Mouse (Mus musculus): ENCODE results near the gene Cnot1.

Gene Cnot1

GRCm38 (mm10) chr8:95741732-95742131 is 65.5 kb downstream of the Cnot1 start:
- no peak for DNase-seq (ENCODE audit: low spot score in 2 of 2)

DNA sequence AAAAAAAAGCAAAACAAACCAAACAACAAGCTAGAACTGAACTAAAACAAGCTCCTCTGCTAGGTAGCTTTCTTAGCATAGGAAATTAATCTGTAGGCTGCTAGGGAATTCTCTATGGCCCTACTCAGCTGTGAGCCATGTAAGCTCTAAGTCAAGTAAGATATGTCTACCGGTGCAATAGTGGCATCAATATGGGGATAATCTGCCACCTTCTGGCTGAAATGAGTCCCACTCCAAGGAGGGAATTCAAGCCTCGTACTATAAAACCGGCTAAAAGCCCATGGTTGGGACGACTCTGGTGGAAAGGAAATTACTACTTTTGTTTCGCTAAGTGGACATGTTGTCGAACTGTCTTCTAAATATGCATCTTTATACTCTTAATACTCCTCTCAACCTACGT is 68.7 kb downstream of the Cnot1 start:
- DNase-seq (ENCODE audit: low spot score in 2 of 2) = no peak

GRCm38 (mm10) chr8:95727625-95728024 is 79.6 kb downstream of the Cnot1 start:
- DNase-seq (ENCODE audit: low spot score in 2 of 2) = no peak

DNA sequence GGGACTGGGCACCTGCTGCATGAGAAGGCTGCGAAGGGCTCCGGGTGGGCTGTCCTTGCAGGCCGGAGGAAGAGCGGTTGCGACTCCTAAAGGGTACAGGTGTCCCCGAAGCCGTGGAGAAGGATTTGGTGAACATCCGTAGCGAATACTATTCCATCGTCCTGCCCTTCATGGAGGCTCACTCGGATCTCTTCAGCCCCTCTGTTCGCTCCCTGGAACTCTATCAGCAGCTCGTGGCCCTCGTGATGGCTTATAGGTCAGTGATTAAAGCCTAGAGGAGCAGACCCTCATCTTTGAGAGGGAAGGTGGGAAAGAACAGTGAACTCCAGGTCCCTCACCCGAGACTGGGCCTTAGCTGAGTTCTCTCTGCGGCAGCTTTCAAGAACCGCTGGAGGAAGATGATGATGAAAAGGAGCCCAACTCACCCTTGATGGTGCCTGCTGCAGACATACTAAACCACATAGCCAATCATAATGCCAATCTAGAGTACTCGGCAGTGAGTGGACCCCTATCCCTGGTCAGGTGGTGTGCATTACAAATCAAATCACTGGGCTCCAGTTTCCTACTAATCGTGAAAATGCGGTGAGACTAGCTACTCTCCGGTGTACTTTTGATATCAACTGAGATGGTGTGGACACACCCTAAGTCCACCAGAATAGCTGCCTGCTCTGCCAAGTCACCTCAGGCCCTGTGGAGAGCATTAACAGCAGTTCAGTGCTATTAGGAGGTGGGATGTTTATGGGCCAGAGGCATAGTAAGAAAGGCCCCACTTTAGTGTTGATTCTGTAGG is 90.5 kb downstream of the Cnot1 start:
- no peak for DNase-seq (ENCODE audit: low spot score in 2 of 2)

GRCm38 (mm10) chr8:95715676-95716531 is 91.4 kb downstream of the Cnot1 start, which contains the start of gene Setd6:
TSS of gene Setd6 (plus strand) at chr8:95715881.
- DNase-seq (ENCODE audit: low spot score in 2 of 2) = peak; percentile 87 to 88

DNA sequence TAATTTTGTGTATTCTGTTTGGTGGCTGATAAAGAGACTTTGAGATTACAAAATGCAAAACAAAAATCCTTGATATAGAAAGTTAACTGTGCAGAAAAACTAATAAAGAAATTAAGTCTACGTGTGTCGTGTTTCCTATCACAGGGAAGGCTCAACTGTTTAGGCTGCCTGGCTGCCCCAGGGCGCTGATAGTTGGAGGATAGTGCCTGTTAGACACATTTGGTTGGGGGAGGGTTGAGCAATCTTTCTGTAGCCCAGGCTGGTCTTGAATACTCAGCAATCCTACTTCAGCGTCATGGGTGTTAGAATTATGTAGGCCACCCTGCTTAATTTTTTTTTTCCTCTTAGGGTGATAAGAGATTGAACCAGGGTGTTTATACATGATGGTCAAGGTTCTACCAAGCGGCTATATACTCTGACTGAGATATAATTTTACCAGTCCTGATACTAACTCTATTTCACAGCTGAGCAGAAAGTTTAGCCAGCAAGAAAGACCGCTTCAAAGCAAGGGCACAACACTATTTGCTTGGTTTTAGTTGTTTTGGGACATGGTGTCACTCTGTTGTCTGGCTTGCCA is 92.3 kb downstream of the Cnot1 start:
- no peak for DNase-seq (ENCODE audit: low spot score in 2 of 2)

DNA sequence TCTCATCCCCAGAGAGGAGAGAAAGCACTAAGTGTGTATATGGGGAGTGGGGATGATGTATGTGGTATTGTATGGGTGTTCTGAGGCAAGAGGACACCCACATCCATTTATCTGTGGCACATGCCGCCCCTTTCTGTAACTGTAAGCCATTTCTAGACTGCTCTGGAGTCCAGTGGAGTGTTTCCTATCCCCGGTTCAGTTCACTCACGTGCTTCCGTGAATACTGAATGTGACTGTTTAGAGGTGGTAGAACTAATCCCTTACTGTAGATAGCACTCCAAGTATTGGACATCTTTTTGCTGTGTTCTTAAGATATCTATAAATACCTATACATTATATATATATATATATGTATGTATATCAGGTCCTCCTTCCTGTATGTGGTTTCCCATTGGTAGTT is 92.9 kb downstream of the Cnot1 start:
- no peak for DNase-seq (ENCODE audit: low spot score in 2 of 2)

DNA sequence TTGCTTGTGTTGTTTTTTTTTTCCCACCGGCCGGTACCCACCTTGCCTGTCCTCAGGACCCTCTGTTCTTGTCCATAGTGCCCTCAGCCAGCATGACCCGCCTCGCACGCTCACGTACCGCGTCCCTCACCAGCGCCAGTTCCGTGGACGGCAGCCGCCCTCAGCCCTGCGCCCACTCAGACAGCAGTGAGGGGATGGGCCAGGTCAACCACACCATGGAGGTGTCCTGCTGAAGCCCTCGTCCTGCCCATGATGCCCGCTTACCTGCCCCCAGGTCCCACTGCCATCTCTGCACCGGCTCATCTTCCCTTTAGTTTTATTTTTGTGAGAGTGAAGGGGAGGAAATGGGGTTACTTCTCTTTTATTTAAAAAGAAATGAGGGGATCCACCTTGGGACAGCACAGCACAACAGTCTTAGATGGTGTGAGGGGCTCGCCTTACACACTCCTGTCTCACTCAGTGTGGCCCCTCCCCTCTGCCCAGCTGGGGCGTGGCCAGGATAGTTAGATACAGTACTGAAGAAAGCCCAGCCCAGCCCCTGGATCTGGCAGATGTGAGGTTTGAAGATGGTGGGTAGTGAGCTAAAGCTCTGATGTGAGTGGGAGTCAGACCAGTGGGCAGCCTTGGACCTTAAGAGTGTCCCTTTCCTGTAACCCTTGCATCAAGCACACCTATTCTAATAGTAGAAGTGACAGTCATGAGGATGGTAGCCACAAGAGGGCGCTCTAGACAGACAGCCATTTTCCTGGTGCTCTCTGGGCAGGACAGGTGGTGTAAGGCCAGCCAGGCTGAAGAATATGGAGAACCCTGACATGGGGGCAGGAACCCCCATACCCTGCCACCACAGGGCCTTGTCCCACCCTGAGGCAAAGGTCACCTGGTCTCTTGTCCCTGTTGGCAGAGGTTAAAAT is 93.9 kb downstream of the Cnot1 start:
- DNase-seq (ENCODE audit: low spot score in 2 of 2) = peak in 1 of 2 experiments; percentile 70

DNA sequence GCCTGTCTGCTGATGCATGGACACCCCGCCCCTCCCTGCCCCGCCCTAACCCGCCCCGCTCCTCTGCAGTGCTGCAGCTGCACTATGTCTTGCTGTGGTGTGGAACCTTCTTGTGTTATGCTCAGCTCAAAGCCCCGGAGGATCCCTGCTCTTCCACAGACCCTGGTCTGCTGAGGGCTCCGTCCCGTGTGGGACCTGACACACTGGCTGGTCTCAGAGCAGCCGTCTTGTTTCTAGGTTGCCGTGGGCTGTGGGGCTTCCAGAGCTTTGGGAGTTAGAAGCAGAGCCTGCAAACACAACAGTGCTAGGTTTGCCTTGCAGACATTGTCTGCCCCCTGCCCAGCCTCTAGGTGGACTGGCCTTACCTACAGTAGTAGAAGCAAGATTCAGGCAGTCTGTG is 94.9 kb downstream of the Cnot1 start:
- DNase-seq (ENCODE audit: low spot score in 2 of 2) = no peak

DNA sequence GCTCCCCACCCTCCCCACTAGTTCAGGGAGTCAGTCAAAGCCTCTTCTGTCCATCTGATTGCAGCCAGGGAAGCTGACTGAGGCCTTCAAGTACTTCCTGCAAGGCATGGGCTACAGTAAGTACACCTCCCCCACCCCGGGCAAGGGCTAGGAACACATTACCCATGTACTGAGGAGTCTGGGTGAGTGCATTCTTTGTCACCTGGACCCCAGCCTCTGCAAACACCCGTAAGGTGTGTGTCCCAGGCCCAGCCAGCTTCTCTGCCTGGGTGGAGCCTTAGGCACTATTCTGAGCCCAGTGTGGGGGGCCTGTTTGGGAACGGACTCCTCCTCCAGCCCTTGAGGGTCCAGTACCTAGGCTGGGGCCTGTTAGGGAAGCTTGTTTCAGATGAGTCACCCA is 96.2 kb downstream of the Cnot1 start:
- DNase-seq (ENCODE audit: low spot score in 2 of 2) = no peak

DNA sequence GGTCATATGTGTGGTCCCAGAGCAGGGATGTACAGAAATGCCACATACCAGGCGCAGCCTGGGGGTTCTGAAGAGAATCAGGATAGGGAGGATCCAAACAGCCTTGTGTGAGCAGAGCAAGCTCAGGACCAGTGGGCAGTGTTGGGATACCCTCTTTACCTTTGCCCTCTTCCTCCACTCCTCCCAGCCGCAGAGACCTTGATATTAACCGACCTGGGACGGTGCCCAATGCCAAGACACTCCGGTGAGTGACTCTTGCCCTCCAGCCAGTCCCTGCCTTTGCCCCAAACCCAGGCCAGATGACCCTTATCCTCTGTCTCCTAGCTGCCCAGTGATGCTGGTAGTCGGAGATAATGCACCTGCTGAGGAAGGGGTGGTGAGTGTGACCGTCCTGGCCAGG is 97.7 kb downstream of the Cnot1 start:
- no peak for DNase-seq (ENCODE audit: low spot score in 2 of 2)

DNA sequence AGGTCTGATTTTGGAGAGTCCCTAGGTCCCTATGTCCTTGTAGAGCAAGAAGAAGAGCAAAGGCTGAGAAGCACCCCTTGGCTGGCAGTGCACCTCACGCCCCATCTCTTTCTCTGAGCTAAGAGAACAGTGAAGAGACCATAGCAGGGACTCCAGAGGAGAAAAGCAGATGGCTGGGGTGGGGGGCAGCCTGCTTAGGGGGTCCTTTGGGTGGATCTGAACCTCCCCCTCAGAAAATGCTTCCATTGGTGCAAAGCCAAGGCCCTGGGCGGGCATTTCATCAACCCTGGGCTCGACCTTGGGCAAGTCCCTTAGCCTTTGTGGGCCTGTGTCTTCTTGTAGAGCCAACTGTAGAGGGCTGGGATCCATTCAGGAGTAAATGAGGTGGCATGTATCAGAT is 102.7 kb downstream of the Cnot1 start:
- DNase-seq (ENCODE audit: low spot score in 2 of 2) = no peak

- peak in 1 of 2 experiments; percentile 39 for DNase-seq (ENCODE audit: low spot score in 2 of 2)
These were observed 103.6 kb downstream of the Cnot1 start for GRCm38 (mm10) chr8:95703461-95704260.

- peak; percentile 75 to 79 for DNase-seq (ENCODE audit: low spot score in 2 of 2)
These were observed 104.5 kb downstream of the Cnot1 start for GRCm38 (mm10) chr8:95702480-95703446.

DNA sequence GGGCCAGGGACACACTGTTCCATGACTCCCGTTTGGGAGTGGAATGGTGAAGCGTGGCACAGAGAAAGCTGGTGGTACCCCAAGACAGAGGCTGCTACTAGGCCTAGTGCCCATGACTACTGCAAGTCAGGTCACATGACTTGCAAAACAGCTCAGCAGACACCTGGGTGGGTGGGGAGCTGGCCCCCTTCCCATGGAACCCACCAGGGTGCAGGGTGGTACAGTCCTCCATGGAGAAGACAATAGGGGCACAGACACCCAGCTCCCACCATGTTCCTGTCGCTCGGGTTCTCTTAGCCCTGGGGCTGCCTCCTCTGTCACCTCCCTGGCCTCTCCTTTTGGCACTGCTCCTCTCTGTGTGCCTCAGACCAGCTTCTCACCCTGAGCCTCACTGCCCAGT is 105.5 kb downstream of the Cnot1 start:
- no peak for DNase-seq (ENCODE audit: low spot score in 2 of 2)

DNA sequence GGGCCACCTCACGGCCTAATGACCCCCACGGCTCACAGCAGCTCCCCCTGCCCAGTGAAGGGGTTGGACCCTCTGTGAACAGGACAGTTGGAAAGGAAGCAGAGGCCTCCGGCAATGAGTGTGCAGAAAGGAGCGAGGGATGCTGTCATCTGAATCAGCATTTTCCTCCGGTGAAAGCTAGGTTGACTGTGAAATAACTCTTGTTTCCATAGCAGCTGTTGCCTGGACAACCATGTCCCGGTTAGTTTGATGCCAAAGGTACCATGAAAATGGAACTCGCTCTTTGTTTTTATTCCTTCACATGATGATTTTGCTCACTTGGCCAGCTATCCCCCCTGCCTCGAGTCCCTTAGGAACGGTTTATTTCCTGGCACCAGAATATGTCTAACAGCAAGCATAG is 107.0 kb downstream of the Cnot1 start:
- DNase-seq (ENCODE audit: low spot score in 2 of 2) = no peak

DNA sequence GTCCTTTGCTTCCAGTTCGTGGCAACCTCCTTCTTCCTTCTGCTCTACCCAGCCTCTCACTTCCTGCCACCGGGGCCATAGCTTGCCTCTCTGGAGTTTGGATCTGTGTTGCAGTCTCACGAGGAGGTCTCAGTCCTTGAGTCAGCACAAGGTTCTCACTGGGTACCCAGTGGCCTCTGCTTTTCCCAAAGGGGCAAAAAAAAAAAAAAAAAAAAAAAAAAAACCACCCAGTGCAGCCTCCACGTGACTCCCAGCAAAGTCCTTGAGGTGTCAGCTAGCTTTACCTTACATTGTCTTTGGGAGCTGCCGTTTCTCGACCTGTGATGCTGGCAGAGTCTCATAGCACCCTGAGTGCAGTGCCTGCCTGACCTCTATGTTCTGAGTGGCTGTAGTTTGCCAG is 109.1 kb downstream of the Cnot1 start:
- no peak for DNase-seq (ENCODE audit: low spot score in 2 of 2)

- peak in 1 of 2 experiments; percentile 62 for DNase-seq (ENCODE audit: low spot score in 2 of 2)
These were observed 110.1 kb downstream of the Cnot1 start for GRCm38 (mm10) chr8:95697128-95697527.

DNA sequence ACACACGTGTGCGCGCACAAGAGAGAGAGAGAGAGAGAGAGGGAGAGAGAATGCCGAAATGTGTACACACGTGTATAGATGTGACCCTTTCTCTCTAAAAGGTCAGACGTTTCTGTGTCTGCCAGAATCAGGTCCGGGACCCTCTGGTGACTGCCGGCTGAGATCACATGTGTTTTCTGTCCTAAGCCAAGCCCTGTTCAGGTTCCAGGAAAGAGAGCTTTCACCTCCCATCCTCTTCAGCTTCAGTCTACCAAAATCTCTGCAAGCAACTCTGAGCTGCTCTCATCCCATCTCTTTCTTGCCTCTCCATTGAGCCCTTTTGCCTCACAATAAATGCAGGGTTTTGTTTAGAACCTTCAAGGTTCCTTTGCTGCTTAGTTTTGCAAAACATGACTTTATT is 110.6 kb downstream of the Cnot1 start:
- no peak for DNase-seq (ENCODE audit: low spot score in 2 of 2)

Measured in heart, adult 9 months (tissue).